Mouse (Mus musculus): ENCODE data around the gene Shmt2. TPM values are rescaled to one million over a fixed set of nuclear protein-coding genes. Genes with fewer than 3 reads are reported as not detected.

Gene Shmt2
- total RNA-seq, 1 experiment, result 169 TPM

GRCm38 (mm10) chr10:127516576-127517260 is 5.5 kb downstream of the Shmt2 start:
- in situ Hi-C loops (cut with MboI; ENCODE audit: low sequenced_read_pairs in 2 of 2, unreplicated experiment in 2 of 2), result no loop called here
- no peak for TF ChIP-seq ZNF384 (IDR thresholded peaks at IDR 0.05; ENCODE audit: low read depth, low read length)
- no peak for TF ChIP-seq HCFC1 (IDR thresholded peaks at IDR 0.05; ENCODE audit: borderline replicate concordance, insufficient read depth, low read length)
- no peak for TF ChIP-seq MAFK (IDR thresholded peaks at IDR 0.05; ENCODE audit: insufficient read depth, low read depth, low read length)
- TF ChIP-seq ZC3H11A (IDR thresholded peaks at IDR 0.05; ENCODE audit: borderline replicate concordance, low read depth, low read length), result no peak
- TF ChIP-seq CHD2 (IDR thresholded peaks at IDR 0.05; ENCODE audit: low read depth, low read length), result no peak
- peak overlapping the region; percentile 54 for H3K9ac ChIP-seq (ENCODE audit: insufficient read depth, low read depth, low read length, poor library complexity, severe bottlenecking)

DNA sequence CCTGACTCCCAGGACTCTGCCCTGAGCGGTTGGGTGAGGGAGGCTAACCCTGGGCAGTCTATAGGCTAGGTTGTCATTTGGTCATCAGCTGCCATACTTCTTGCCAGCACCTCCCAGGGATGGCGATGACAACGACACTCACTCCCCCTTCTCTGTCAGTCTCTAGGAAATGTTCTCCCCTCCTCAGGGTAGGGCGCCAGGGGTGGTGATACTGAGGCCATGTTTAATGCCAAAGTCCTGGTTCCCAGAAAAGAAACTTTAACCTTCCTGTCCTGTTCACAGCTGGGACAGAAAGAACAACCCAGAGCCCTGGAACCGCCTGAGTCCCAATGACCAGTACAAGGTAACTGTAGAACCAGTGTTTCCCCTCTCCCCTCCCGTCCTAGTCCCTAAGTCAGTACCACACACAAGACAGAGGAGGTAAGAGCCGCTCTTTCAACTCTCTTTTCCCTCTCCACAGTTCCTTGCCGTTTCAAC is 6.2 kb downstream of the Shmt2 start:
- H3K4me1 ChIP-seq (ENCODE audit: control insufficient read depth in 2 of 2, insufficient read depth in 2 of 2, low read length in 2 of 2, poor library complexity in 1 of 2), result peaks cover 7 to 71% of the 10 kb centered on the region in 2 experiments
- peak overlapping the region; percentile 18 to 35 for H3K4me3 ChIP-seq (ENCODE audit: insufficient read depth in 1 of 2, low read depth in 1 of 2, low read length in 2 of 2, poor library complexity in 1 of 2, severe bottlenecking in 1 of 2)
- 0 out of 2 replicates have a peak overlapping the region, but pooled peaks have one; percentile 29 for H3K9ac ChIP-seq (ENCODE audit: insufficient read depth, low read depth, low read length, poor library complexity, severe bottlenecking)
- TF ChIP-seq MAFK (IDR thresholded peaks at IDR 0.05; ENCODE audit: insufficient read depth, low read depth, low read length) (no peak), HCFC1 (IDR thresholded peaks at IDR 0.05; ENCODE audit: borderline replicate concordance, insufficient read depth, low read length) (no peak), ZNF384 (IDR thresholded peaks at IDR 0.05; ENCODE audit: low read depth, low read length) (no peak), CHD2 (IDR thresholded peaks at IDR 0.05; ENCODE audit: low read depth, low read length) (no peak), ZC3H11A (IDR thresholded peaks at IDR 0.05; ENCODE audit: borderline replicate concordance, low read depth, low read length) (no peak)
- no peak overlapping the region for H3K27ac ChIP-seq (ENCODE audit: insufficient read depth, low read depth, low read length, poor library complexity, severe bottlenecking)
- no peaks in the 10 kb centered on the region for H3K9me3 ChIP-seq (ENCODE audit: control insufficient read depth, insufficient read depth, low read depth, low read length)
- no peak for DNase-seq (ENCODE audit: low read depth, low spot score)
- in situ Hi-C loops (cut with MboI; ENCODE audit: low sequenced_read_pairs in 2 of 2, unreplicated experiment in 2 of 2), result no loop called here
- peaks cover 41% of the 10 kb centered on the region for H3K36me3 ChIP-seq (ENCODE audit: control insufficient read depth, insufficient read depth, low read length, poor library complexity, severe bottlenecking)

More at GRCm38 (mm10) chr10:127516576-127517260, 5.5 kb downstream of the Shmt2 start:
- Histone ChIP-seq H3K9me3 (ENCODE audit: control insufficient read depth, insufficient read depth, low read depth, low read length) (no peaks in the 10 kb centered on the region), H3K36me3 (ENCODE audit: control insufficient read depth, insufficient read depth, low read length, poor library complexity, severe bottlenecking) (peaks cover 41% of the 10 kb centered on the region), H3K27ac (ENCODE audit: insufficient read depth, low read depth, low read length, poor library complexity, severe bottlenecking) (peak overlapping the region; percentile 2; the same call in 1 of the 2 replicates), H3K4me3 (ENCODE audit: insufficient read depth in 1 of 2, low read depth in 1 of 2, low read length in 2 of 2, poor library complexity in 1 of 2, severe bottlenecking in 1 of 2) (peak overlapping the region; percentile 35 to 45), H3K4me1 (ENCODE audit: control insufficient read depth in 2 of 2, insufficient read depth in 2 of 2, low read length in 2 of 2, poor library complexity in 1 of 2) (peaks cover 7 to 65% of the 10 kb centered on the region in 2 experiments; a peak in 3 of 4 replicates)
- DNase-seq (ENCODE audit: low read depth, low spot score), result no peak

GRCm38 (mm10) chr10:127515271-127515982 is 6.8 kb downstream of the Shmt2 start:
- TF ChIP-seq MAFK (IDR thresholded peaks at IDR 0.05; ENCODE audit: insufficient read depth, low read depth, low read length), result no peak
- TF ChIP-seq HCFC1 (IDR thresholded peaks at IDR 0.05; ENCODE audit: borderline replicate concordance, insufficient read depth, low read length), result no peak
- no peak for TF ChIP-seq ZC3H11A (IDR thresholded peaks at IDR 0.05; ENCODE audit: borderline replicate concordance, low read depth, low read length)
- no peak for TF ChIP-seq CHD2 (IDR thresholded peaks at IDR 0.05; ENCODE audit: low read depth, low read length)
- no peak for TF ChIP-seq ZNF384 (IDR thresholded peaks at IDR 0.05; ENCODE audit: low read depth, low read length)
- H3K4me1 ChIP-seq (ENCODE audit: control insufficient read depth in 2 of 2, insufficient read depth in 2 of 2, low read length in 2 of 2, poor library complexity in 1 of 2), result peaks cover 8 to 71% of the 10 kb centered on the region in 2 experiments
- no peak for DNase-seq (ENCODE audit: low read depth, low spot score)
- H3K27ac ChIP-seq (ENCODE audit: insufficient read depth, low read depth, low read length, poor library complexity, severe bottlenecking), result no peak overlapping the region
- in situ Hi-C loops (cut with MboI; ENCODE audit: low sequenced_read_pairs in 2 of 2, unreplicated experiment in 2 of 2), result no loop called here
- peaks cover 36% of the 10 kb centered on the region for H3K36me3 ChIP-seq (ENCODE audit: control insufficient read depth, insufficient read depth, low read length, poor library complexity, severe bottlenecking)
- H3K4me3 ChIP-seq (ENCODE audit: insufficient read depth in 1 of 2, low read depth in 1 of 2, low read length in 2 of 2, poor library complexity in 1 of 2, severe bottlenecking in 1 of 2), result peak overlapping the region; percentile 6 to 47
- H3K9me3 ChIP-seq (ENCODE audit: control insufficient read depth, insufficient read depth, low read depth, low read length), result no peaks in the 10 kb centered on the region
- H3K9ac ChIP-seq (ENCODE audit: insufficient read depth, low read depth, low read length, poor library complexity, severe bottlenecking), result peak overlapping the region; percentile 4; the same call in 1 of the 2 replicates

DNA sequence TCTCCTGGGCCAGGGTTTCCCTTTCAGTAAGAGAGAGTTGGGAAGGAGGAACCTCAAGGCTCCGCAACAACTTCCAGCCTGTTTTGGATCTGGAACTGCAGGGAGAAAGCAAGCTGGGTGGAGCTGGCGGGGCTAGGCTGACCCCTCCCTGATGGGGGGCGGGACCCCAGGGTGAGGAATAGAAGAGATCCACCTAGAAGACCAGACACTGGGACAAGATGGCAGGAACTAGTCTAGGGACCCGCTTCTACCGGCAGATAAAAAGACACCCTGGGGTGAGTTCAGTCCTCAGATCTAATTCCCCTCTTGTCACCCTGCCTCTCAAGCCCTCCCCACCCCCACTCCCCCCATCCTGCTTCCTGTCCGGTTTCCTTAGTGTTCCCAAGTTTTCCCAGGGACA is 7.5 kb downstream of the Shmt2 start, which contains the start of gene Ndufa4l2:
TSS of gene Ndufa4l2 (plus strand) at position 204 of the 400 bp plus-strand sequence.
- no peak for DNase-seq (ENCODE audit: low read depth, low spot score)
- in situ Hi-C loops (cut with MboI; ENCODE audit: low sequenced_read_pairs in 2 of 2, unreplicated experiment in 2 of 2), result no loop called here
- Histone ChIP-seq H3K9ac (ENCODE audit: insufficient read depth, low read depth, low read length, poor library complexity, severe bottlenecking) (peak within 1 kb of the TSS; percentile 4; the same call in 1 of the 2 replicates), H3K4me3 (ENCODE audit: insufficient read depth in 1 of 2, low read depth in 1 of 2, low read length in 2 of 2, poor library complexity in 1 of 2, severe bottlenecking in 1 of 2) (peak within 1 kb of the TSS; percentile 6 to 47), H3K9me3 (ENCODE audit: control insufficient read depth, insufficient read depth, low read depth, low read length) (no peaks in the 10 kb centered on the region), H3K4me1 (ENCODE audit: control insufficient read depth in 2 of 2, insufficient read depth in 2 of 2, low read length in 2 of 2, poor library complexity in 1 of 2) (peaks cover 6 to 66% of the 10 kb centered on the region in 2 experiments), H3K27ac (ENCODE audit: insufficient read depth, low read depth, low read length, poor library complexity, severe bottlenecking) (no peak within 1 kb of the TSS), H3K36me3 (ENCODE audit: control insufficient read depth, insufficient read depth, low read length, poor library complexity, severe bottlenecking) (peaks cover 29% of the 10 kb centered on the region)
- no peak for TF ChIP-seq ZNF384 (IDR thresholded peaks at IDR 0.05; ENCODE audit: low read depth, low read length)

All from ES-E14 (cell line).